ENCODE assay signal across 8 mouse cellular contexts in genomic region chr7:105632551-105632972, GRCm38 (mm10). TPM values are rescaled to one million over a fixed set of nuclear protein-coding genes. Genes with fewer than 3 reads are reported as not detected.
DNase-seq lines count a peak whose midpoint lies in the region; ATAC-seq and TF ChIP-seq lines count a peak whose summit lies in the region.

No protein-coding gene starts in this region.

- no peaks in the 10 kb centered on the region for H3K79me2 ChIP-seq in CH12.LX (replicated peaks; ENCODE audit: control insufficient read depth, extremely low read depth, insufficient read depth, poor library complexity, severe bottlenecking)
- peaks cover 50% of the 10 kb centered on the region for H3K79me2 ChIP-seq in myocyte (ENCODE audit: control insufficient read depth, insufficient read depth)

- no peak for ATAC-seq in erythroblast, adult 5-6 weeks (replicated peaks; ENCODE audit: low FRiP score, poor library complexity, severe bottlenecking)
- ATAC-seq in hindbrain, embryonic 15.5 days (ENCODE audit: low FRiP score, low read depth) = peak; percentile 23

- no peak for TF ChIP-seq EP300 in CH12.LX (IDR thresholded peaks at IDR 0.05; ENCODE audit: low read length)

- TF ChIP-seq POLR2A in CH12.LX (IDR thresholded peaks at IDR 0.05; ENCODE audit: low read depth, low read length) = no peak
- TF ChIP-seq POLR2A in myocyte (IDR thresholded peaks at IDR 0.05; ENCODE audit: insufficient read length, low read depth) = no peak

- no peak for DNase-seq in CH12.LX (ENCODE audit: extremely low read depth)
- peak; percentile 35 for DNase-seq in embryo, embryonic 9.5 days (ENCODE audit: extremely low spot score)
- no peak for DNase-seq in adrenal gland, postnatal 10 days
- DNase-seq in layer of hippocampus, postnatal 10 days (ENCODE audit: low spot score in 2 of 2) = no peak

- peaks cover 33% of the 10 kb centered on the region for H3K27me3 ChIP-seq in erythroblast, embryonic 14.5 days (ENCODE audit: control insufficient read depth)
- H3K27me3 ChIP-seq in CH12.LX (replicated peaks) = peaks cover 9% of the 10 kb centered on the region
- H3K27me3 ChIP-seq in hindbrain, embryonic 15.5 days = no peaks in the 10 kb centered on the region
- no peaks in the 10 kb centered on the region for H3K27me3 ChIP-seq in myocyte (ENCODE audit: control insufficient read depth, insufficient read depth, insufficient read length)

- TF ChIP-seq CTCF in CH12.LX (conservative IDR thresholded peaks at IDR 0.05 in 1 of 2, IDR thresholded peaks at IDR 0.05 in 1 of 2; ENCODE audit: low read depth in 2 of 2, low read length in 2 of 2) = no peak

- peak overlapping the region; percentile 84 for H3K4me2 ChIP-seq in CH12.LX (ENCODE audit: insufficient read depth, low read depth, poor library complexity, severe bottlenecking)
- H3K4me2 ChIP-seq in hindbrain, embryonic 15.5 days = peak overlapping the region; percentile 81
- peak overlapping the region; percentile 88 for H3K4me2 ChIP-seq in myocyte (ENCODE audit: low read depth)

- H3K9ac ChIP-seq in CH12.LX (ENCODE audit: insufficient read depth, low read depth) = peak overlapping the region; percentile 51; the same call in 1 of the 2 replicates
- H3K9ac ChIP-seq in hindbrain, embryonic 15.5 days = peak overlapping the region; percentile 98

- H3K27ac ChIP-seq in CH12.LX (ENCODE audit: insufficient read depth, low read depth) = no peak overlapping the region
- peak overlapping the region; percentile 93 for H3K27ac ChIP-seq in hindbrain, embryonic 15.5 days (replicated peaks)

- H3K9me3 ChIP-seq in erythroblast, embryonic 14.5 days (ENCODE audit: control insufficient read depth, low read length) = no peaks in the 10 kb centered on the region
- H3K9me3 ChIP-seq in CH12.LX (replicated peaks; ENCODE audit: low read length) = no peaks in the 10 kb centered on the region
- H3K9me3 ChIP-seq in hindbrain, embryonic 15.5 days = no peaks in the 10 kb centered on the region

- in situ Hi-C loops in CH12.LX (cut with MboI; ENCODE audit: low pct_ligation_motif_present, low pct_unique_long_range_greater_than_20kb, low sequenced_read_pairs) = no loop called here

- H3K36me3 ChIP-seq in erythroblast, embryonic 14.5 days (ENCODE audit: control insufficient read depth) = peaks cover 20% of the 10 kb centered on the region
- peaks cover 15 to 30% of the 10 kb centered on the region in 2 experiments for H3K36me3 ChIP-seq in CH12.LX (replicated peaks in 1 of 2; ENCODE audit: control insufficient read depth in 1 of 2, insufficient read depth in 1 of 2, low read length in 1 of 2)
- H3K36me3 ChIP-seq in hindbrain, embryonic 15.5 days = peaks cover 16% of the 10 kb centered on the region
- H3K36me3 ChIP-seq in myocyte (ENCODE audit: control insufficient read depth, insufficient read depth) = peaks cover 4% of the 10 kb centered on the region

- 8% methylated on average over 4 of the region's 4 CpGs for WGBS in hindbrain, embryonic 15.5 days

- peaks cover 38% of the 10 kb centered on the region for H3K4me1 ChIP-seq in erythroblast, embryonic 14.5 days (ENCODE audit: control insufficient read depth)
- peaks cover 3 to 33% of the 10 kb centered on the region in 2 experiments; a peak in 3 of 4 replicates for H3K4me1 ChIP-seq in CH12.LX (ENCODE audit: control insufficient read depth in 1 of 2, insufficient read depth in 2 of 2)
- peaks cover 48% of the 10 kb centered on the region for H3K4me1 ChIP-seq in hindbrain, embryonic 15.5 days (replicated peaks)

- TF ChIP-seq RAD21 in CH12.LX (IDR thresholded peaks at IDR 0.05; ENCODE audit: low read depth, low read length) = no peak

- dilution Hi-C loops in CH12.LX (cut with MboI; ENCODE audit: extremely low pct_ligation_motif_present, extremely low pct_unique_long_range_greater_than_20kb, low sequenced_read_pairs) = no loop called here

- peak overlapping the region; percentile 71 for H3ac ChIP-seq in myocyte (ENCODE audit: control insufficient read depth, insufficient read length)

- H3K4me3 ChIP-seq in erythroblast, embryonic 14.5 days (replicated peaks) = peak overlapping the region; percentile 68
- peak overlapping the region in 2 of 3 experiments; percentile 69 to 76 for H3K4me3 ChIP-seq in CH12.LX (replicated peaks in 1 of 3; ENCODE audit: low read depth in 2 of 3, low read length in 2 of 3, poor library complexity in 1 of 3)
- H3K4me3 ChIP-seq in hindbrain, embryonic 15.5 days = peak overlapping the region; percentile 88
- peak overlapping the region; percentile 76 for H3K4me3 ChIP-seq in myocyte

TF ChIP-seq in CH12.LX, 34 proteins besides CTCF, POLR2A, EP300 and RAD21:
- TF ChIP-seq PAX5 (IDR thresholded peaks at IDR 0.05; ENCODE audit: low read length) (no peak), ZNF384 (IDR thresholded peaks at IDR 0.05; ENCODE audit: low read depth, low read length) (peak; percentile 85)

TF ChIP-seq in myocyte, 11 proteins besides CTCF, POLR2A, EP300 and RAD21 (continues in another document):
- TF ChIP-seq MYOD1 (IDR thresholded peaks at IDR 0.05; ENCODE audit: control insufficient read depth in 1 of 3, insufficient read length in 2 of 3, low read depth in 2 of 3) (no peak), MYOG (IDR thresholded peaks at IDR 0.05; ENCODE audit: control insufficient read depth in 1 of 3, insufficient read depth in 1 of 3, insufficient read length in 2 of 3, low read depth in 2 of 3) (no peak), TCF3 (IDR thresholded peaks at IDR 0.05; ENCODE audit: insufficient read length, low read depth) (no peak), REST (IDR thresholded peaks at IDR 0.05; ENCODE audit: insufficient read depth, insufficient read length) (no peak), E2F4 (IDR thresholded peaks at IDR 0.05; ENCODE audit: insufficient read depth) (no peak), SRF (IDR thresholded peaks at IDR 0.05; ENCODE audit: control insufficient read depth, insufficient read length, low read depth) (no peak), USF1 (IDR thresholded peaks at IDR 0.05; ENCODE audit: low read depth) (no peak), TCF12 (IDR thresholded peaks at IDR 0.05; ENCODE audit: insufficient read depth, poor library complexity, severe bottlenecking) (no peak)

RNA-seq across cellular contexts. Expression of gene Trim3, which starts 0.8 kb away (rescaled TPM):
- polyA plus RNA-seq in erythroblast, embryonic 14.5 days (2012) = 0.06 and 0.10 TPM in 2 replicates
- 3.3 and 8.8 TPM in 2 replicates for total RNA-seq in erythroblast, adult 5-6 weeks (2015; ENCODE audit: low replicate concordance)
- total RNA-seq in erythroblast, adult 5-6 weeks (2017; ENCODE audit: low replicate concordance) = 2.6 TPM in 1 of 2 replicates, not detected in the other
- total RNA-seq in CH12.LX (2012; rRNA removed) (3.5 and 4.7 TPM in 2 replicates), CH12.LX (2014; rRNA removed) (2.2 TPM in 2 replicates)
- polyA plus RNA-seq in CH12.LX (2012; ENCODE audit: insufficient read length, low read depth) (3.5 and 4.6 TPM in 2 replicates), myocyte (2012; fragmentation: generic; extraction: Trizol) (42.8 TPM)
- polyA plus RNA-seq in hindbrain, embryonic 15.5 days (2015; fragmentation: Nextera tagmentation; extraction: Ambion mirVana) = 106 and 112 TPM in 2 replicates
- 10 to 100 TPM; 32.5 to 45.1 TPM for total RNA-seq in adrenal gland, postnatal 10 days (2021)
- total RNA-seq in layer of hippocampus, postnatal 10 days (2021) = 100 to 1,000 TPM; 138 to 143 TPM

RNA-seq across cellular contexts. Expression of gene Timm10b, which starts 7.3 kb away (rescaled TPM):
- polyA plus RNA-seq in erythroblast, embryonic 14.5 days (2012) = 24.4 and 28.7 TPM in 2 replicates
- 5.4 and 13.2 TPM in 2 replicates for total RNA-seq in erythroblast, adult 5-6 weeks (2015; ENCODE audit: low replicate concordance)
- 7.4 and 32.9 TPM in 2 replicates for total RNA-seq in erythroblast, adult 5-6 weeks (2017; ENCODE audit: low replicate concordance)
- total RNA-seq in CH12.LX (2012; rRNA removed) (103 and 115 TPM in 2 replicates), CH12.LX (2014; rRNA removed) (86.2 and 94.9 TPM in 2 replicates)
- polyA plus RNA-seq in CH12.LX (2012; ENCODE audit: insufficient read length, low read depth) (89.6 and 99.3 TPM in 2 replicates), myocyte (2012; fragmentation: generic; extraction: Trizol) (154 TPM)
- polyA plus RNA-seq in hindbrain, embryonic 15.5 days (2015; fragmentation: Nextera tagmentation; extraction: Ambion mirVana) = 145 and 150 TPM in 2 replicates
- total RNA-seq in adrenal gland, postnatal 10 days (2021) = 100 to 1,000 TPM; 129 to 132 TPM
- total RNA-seq in layer of hippocampus, postnatal 10 days (2021) = 10 to 100 TPM; 78.0 to 81.7 TPM

RNA-seq across cellular contexts. Expression of gene Arfip2, which starts 7.7 kb away (rescaled TPM):
- 1.5 and 1.7 TPM in 2 replicates for polyA plus RNA-seq in erythroblast, embryonic 14.5 days (2012)
- total RNA-seq in erythroblast, adult 5-6 weeks (2015; ENCODE audit: low replicate concordance) = 0.19 and 2.9 TPM in 2 replicates
- 3.1 and 8.9 TPM in 2 replicates for total RNA-seq in erythroblast, adult 5-6 weeks (2017; ENCODE audit: low replicate concordance)
- 50.1 and 57.7 TPM in 2 replicates for total RNA-seq in CH12.LX (2012; rRNA removed)
- total RNA-seq in CH12.LX (2014; rRNA removed) = 46.9 and 55.6 TPM in 2 replicates
- polyA plus RNA-seq in CH12.LX (2012; ENCODE audit: insufficient read length, low read depth) = 54.8 and 71.0 TPM in 2 replicates
- 81.8 and 92.0 TPM in 2 replicates for polyA plus RNA-seq in hindbrain, embryonic 15.5 days (2015; fragmentation: Nextera tagmentation; extraction: Ambion mirVana)
- polyA plus RNA-seq in myocyte (2012; fragmentation: generic; extraction: Trizol) = 28.4 TPM
- total RNA-seq in adrenal gland, postnatal 10 days (2021) = 10 to 100 TPM; 48.3 to 57.8 TPM
- total RNA-seq in layer of hippocampus, postnatal 10 days (2021) = 10 to 100 TPM; 85.7 to 91.8 TPM

RNA-seq across cellular contexts. Expression of gene Gm45799, which starts 7.8 kb away (rescaled TPM):
- polyA plus RNA-seq in erythroblast, embryonic 14.5 days (2012) = 2.6 and 14.1 TPM in 2 replicates
- 3.1 and 9.2 TPM in 2 replicates for total RNA-seq in erythroblast, adult 5-6 weeks (2015; ENCODE audit: low replicate concordance)
- total RNA-seq in erythroblast, adult 5-6 weeks (2017; ENCODE audit: low replicate concordance) = 0.42 and 5.0 TPM in 2 replicates
- total RNA-seq in CH12.LX (2012; rRNA removed) = 54.4 and 78.4 TPM in 2 replicates
- 37.7 and 51.6 TPM in 2 replicates for total RNA-seq in CH12.LX (2014; rRNA removed)
- polyA plus RNA-seq in CH12.LX (2012; ENCODE audit: insufficient read length, low read depth) = 54.0 and 73.5 TPM in 2 replicates
- polyA plus RNA-seq in hindbrain, embryonic 15.5 days (2015; fragmentation: Nextera tagmentation; extraction: Ambion mirVana) = 18.2 and 18.7 TPM in 2 replicates
- polyA plus RNA-seq in myocyte (2012; fragmentation: generic; extraction: Trizol) = 56.6 TPM
- total RNA-seq in adrenal gland, postnatal 10 days (2021) = 10 to 100 TPM in 1 of 2 experiments, 1 to 10 TPM in 1; 6.3 to 10.4 TPM
- total RNA-seq in layer of hippocampus, postnatal 10 days (2021) = 10 to 100 TPM in 1 of 2 experiments, 1 to 10 TPM in 1; 9.6 to 12.7 TPM

RNA-seq across cellular contexts. Expression of gene Dnhd1, which starts 18.1 kb away (rescaled TPM):
- polyA plus RNA-seq in erythroblast, embryonic 14.5 days (2012) = not detected in 2 replicates
- not detected in 2 replicates for total RNA-seq in erythroblast, adult 5-6 weeks (2015; ENCODE audit: low replicate concordance)
- total RNA-seq in erythroblast, adult 5-6 weeks (2017; ENCODE audit: low replicate concordance) = under 0.01 and 0.14 TPM in 2 replicates
- total RNA-seq in CH12.LX (2012; rRNA removed) (0.04 and 0.08 TPM in 2 replicates), CH12.LX (2014; rRNA removed) (0.07 and 0.23 TPM in 2 replicates)
- polyA plus RNA-seq in CH12.LX (2012; ENCODE audit: insufficient read length, low read depth) (0.31 and 0.41 TPM in 2 replicates), myocyte (2012; fragmentation: generic; extraction: Trizol) (0.68 TPM)
- 1.1 and 1.3 TPM in 2 replicates for polyA plus RNA-seq in hindbrain, embryonic 15.5 days (2015; fragmentation: Nextera tagmentation; extraction: Ambion mirVana)
- 1 to 10 TPM; 3.0 to 4.7 TPM for total RNA-seq in adrenal gland, postnatal 10 days (2021)
- 1 to 10 TPM; 5.1 to 5.9 TPM for total RNA-seq in layer of hippocampus, postnatal 10 days (2021)

Comparison
In these comparisons a context has a peak if more than half of its experiments do, and no peak if none do; other contexts are left out.
1. RNA of gene Arfip2, which starts 7.7 kb away (total RNA-seq): 85.7 to 91.8 TPM in layer of hippocampus, postnatal 10 days, 48.3 to 57.8 TPM in adrenal gland, postnatal 10 days and 46.9 to 57.7 TPM in CH12.LX; 0.19 to 8.9 TPM in erythroblast, adult 5-6 weeks; every median in the first group is over 4 times any median in the second.
2. Peak in every context shown above with its lines, with median percentiles within 50 percentile points of each other: H3K4me3 ChIP-seq and H3K4me2 ChIP-seq.